Mouse (Mus musculus) layer of hippocampus, adult 11-12 months (tissue): ENCODE results near the gene Srek1ip1.

ENCODE experiments used
- DNase-seq: peaks from one replicate; pipeline ENCODE4 v3.0.0; 2022; ENCODE audit warnings: low spot score

Gene Srek1ip1

DNA sequence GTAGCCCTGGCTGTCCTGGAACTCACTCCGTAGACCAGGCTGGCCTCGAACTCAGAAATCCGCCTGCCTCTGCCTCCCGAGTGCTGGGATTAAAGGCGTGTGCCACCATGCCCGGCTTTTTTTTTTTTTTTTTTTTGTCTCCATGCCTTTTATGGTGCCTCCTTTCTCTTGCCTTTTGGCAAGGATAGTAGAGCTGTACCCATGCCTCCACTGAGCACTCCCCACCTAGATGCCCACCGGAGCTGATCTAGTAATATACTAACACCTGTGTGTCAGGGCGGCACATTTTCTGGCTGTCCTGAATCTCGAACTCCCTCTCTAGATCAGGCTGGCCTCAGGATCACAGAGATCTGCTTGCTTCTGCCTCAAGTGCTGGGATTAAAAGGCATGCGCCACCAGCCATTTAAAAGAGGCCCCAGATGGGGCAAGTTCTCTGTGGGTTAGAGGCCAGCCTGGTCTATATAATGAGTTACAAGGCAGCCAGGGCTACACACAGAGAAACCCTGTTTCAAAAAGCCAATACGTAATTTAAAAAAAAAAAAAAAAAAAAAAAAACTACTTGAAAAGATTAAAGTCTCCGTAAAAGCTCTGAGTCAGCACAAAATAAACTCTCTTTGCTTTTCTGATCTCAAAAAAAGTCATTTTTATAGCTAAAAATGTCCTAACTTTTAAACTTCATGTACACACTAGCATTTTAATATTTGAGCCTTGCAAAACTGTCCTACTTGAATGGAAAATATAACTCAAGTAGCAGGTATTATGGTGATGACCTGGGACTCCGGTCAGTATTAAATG lies 51.2 kb downstream of the Srek1ip1 start:
- no peak for DNase-seq

DNA sequence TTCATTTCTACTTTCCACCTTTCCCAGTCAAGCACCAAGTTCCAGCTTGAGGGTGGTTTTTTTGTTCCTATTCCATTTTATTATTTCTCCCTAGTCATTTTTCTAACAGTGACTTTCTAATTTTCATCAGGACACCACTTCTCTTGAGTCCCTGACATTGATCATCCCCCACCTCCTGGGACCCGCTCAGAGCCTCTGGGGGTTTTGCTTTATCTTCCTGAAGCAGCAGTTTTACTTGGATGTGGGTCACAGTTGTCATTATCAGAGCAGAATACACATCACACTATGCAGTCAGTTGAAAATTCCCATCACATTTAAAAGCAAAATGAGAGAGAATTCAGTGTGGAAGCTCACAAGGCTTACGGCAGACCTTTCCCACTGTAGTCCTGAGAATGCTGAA lies 61.4 kb downstream of the Srek1ip1 start:
- no peak for DNase-seq

DNA sequence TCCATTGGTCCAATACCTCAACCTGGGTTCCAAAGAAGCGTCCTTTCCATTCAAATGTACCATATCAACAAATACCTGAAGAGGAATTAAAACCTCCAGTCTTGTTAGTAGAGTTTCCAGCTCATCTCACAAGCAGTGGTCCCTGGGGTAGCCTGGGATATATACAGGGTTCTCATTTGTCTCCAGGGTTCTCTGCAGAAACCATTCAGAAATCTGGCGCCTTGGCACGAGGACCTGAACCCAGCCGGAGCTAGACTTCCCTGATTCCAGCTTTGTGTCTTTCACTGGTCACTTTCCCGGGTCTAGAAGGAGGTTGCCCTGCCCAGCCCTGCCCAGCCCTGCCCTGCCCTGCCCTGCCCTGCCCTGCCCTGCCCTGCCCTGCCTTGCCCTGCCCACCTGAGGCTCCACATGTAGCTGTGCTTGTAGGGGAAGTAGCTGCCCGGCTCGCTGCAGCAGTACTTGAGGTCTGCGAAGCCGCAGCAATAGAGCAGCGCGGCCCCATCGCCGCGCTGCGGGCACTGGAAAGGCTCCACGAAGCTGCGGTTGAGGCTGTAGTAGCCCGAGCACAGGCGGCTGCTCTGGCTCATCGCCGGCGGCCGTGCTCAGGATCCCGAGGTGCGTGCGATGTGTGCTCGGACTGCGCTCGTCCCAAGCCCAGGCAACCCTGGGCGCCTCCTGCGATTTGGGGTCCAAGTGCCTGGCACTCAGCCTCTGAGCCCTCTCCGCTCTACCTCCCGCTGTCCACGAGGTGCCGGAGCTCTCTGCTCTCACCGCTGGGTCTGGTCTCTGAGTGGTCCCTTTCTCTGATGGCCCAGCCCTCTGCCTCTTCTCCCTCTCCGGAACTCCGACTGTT lies 71.1 kb downstream of the Srek1ip1 start, which contains the start of gene Shisal2b:
Gene Shisal2b (minus strand): TSS at position 767 of the 853 bp plus-strand sequence.
- DNase-seq = peak; percentile 14

DNA sequence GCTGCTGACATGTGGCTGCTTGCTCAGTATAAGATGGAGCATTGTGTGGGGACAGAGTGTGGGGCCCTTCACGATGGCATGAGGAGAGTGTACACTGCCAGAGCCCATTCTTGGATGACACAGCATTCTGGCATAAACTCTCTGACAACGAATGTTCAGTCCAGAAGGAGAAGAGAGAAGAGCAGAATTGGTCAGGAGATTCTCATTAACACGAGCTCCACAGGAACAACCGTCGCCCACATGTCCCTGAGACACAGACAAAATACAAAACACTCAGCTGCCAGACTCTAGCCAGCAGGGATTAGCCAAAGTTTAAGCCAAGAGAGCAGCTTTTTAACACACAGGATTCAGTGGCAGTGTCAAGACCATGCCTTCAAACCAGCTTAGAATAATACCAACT lies 74.4 kb downstream of the Srek1ip1 start:
- no peak for DNase-seq

GRCm38 (mm10) chr13:104869907-104870306 lies 77.6 kb downstream of the Srek1ip1 start:
- no peak for DNase-seq

DNA sequence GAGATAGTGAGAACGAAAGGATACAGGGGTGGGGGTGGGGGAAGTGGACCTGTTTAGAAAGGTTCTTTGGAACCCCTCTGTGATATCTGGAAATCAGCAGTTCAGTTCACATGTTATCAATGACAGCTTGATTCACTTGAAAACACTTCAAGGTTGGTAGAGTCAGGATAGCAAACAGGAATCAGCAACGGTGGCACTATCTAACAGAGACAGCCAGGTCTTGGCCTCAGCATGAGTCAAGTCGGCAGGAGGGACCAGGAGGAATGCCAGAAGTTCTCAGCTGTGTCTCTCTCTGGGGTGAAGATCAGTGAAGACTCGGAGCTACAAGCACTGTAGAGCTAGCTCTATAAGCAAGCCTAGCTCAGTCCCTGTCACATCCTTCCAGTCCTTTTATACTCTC lies 86.2 kb downstream of the Srek1ip1 start:
- no peak for DNase-seq

DNA sequence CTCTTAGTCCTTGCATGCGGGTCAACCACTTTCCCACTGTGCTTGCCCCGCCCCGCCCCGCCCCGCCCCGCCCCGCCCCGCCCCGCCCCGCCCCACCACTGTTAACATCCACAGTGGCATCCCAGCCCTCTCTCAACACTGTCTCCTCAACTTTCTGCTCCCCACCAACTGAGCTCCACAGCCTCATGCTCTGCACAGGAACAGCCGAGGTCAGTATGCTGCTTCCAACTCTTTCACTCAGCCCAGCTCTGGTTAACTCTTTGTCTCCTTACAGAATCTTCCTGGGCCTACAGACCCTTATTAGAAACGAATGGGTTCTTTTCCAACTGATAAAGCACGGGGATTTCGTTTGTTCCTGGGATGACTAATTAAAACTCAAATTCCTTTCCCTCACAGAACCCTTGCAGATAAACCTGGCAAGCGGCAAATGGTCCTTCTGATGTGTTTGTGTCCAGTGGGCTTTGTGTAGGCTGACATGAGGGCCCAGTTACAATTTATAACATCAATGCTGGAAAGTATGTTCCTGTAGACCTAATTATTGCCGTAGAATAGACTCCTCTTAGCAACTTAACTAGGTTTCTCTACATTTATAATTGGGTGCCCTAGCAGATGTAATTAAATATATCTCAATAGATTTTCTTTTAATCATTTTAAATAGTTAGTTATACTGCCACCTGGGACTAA lies 91.4 kb downstream of the Srek1ip1 start:
- no peak for DNase-seq

DNA sequence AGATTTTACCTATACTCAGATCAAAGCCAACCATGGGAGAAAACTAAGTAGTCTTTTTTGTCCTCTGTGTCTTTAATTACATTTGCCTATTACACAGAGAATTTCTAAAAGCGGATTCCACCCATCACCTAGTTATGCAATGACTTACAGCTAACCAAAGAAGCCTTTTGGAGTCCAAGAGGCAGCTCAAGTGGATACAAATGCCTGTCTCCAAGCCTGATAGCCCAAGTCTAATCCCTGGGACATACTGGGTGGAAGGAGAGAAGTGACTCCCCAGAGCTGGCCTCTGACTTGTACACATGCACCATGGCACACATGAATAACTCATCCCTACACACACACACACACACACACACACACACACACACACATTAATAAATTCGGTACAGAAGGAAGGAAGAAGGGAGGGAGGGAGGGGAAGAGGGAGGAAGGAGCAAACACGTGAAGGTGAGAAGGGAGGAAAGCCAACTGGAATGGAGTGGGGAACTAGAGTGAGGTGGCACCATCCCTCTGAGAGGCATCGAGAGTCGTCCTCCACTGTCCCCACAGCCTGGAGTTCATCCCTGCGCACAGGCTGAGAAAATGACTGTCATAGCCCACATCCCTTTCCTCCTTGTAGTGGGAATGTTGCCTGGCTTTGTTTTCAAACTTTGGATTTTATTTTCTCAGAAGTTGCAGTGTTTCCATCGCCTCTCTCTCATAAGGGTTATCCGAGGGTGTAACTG lies 94.2 kb downstream of the Srek1ip1 start:
- DNase-seq = no peak
